Mouse (Mus musculus): ENCODE data around the gene Pde2a. TPM values are rescaled to one million over a fixed set of nuclear protein-coding genes. Genes with fewer than 3 reads are reported as not detected.

Pde2a gene
- total and polyA plus RNA-seq, 3 experiments, result 0.11 to 0.62 TPM; not detected in 1

GRCm38 (mm10) chr7:101465850-101466580 is 44.5 kb downstream of the Pde2a start:
- H3K27ac ChIP-seq (ENCODE audit: control insufficient read depth, low read depth, low read length), result no peak overlapping the region

GRCm38 (mm10) chr7:101466581-101467081 is 45.1 kb downstream of the Pde2a start:
- H3K36me3 ChIP-seq (ENCODE audit: control insufficient read depth in 1 of 2, insufficient read depth in 2 of 2, low read length in 2 of 2), result no peaks in the 10 kb centered on the region
- no peak overlapping the region for H3K9ac ChIP-seq (ENCODE audit: control insufficient read depth, low read depth, low read length, poor library complexity, severe bottlenecking)
- DNase-seq (ENCODE audit: low read depth, low spot score), result no peak
- H3K4me3 ChIP-seq (ENCODE audit: control insufficient read depth in 1 of 2, insufficient read depth in 1 of 2, low read depth in 2 of 2, low read length in 2 of 2), result no peak overlapping the region
- no peaks in the 10 kb centered on the region for H3K9me3 ChIP-seq (replicated peaks; ENCODE audit: insufficient read depth, low read length)
- no peak overlapping the region for H3K27ac ChIP-seq (ENCODE audit: control insufficient read depth, low read depth, low read length)
- peaks cover 0 to 3% of the 10 kb centered on the region in 2 experiments; a peak in 2 of 4 replicates for H3K27me3 ChIP-seq (ENCODE audit: control insufficient read depth in 1 of 2, insufficient read depth in 2 of 2, low read length in 2 of 2)
- H3K79me2 ChIP-seq (ENCODE audit: control insufficient read depth, insufficient read depth, low read length, poor library complexity), result no peaks in the 10 kb centered on the region
- no peak for TF ChIP-seq ZC3H11A (IDR thresholded peaks at IDR 0.05; ENCODE audit: low read depth, low read length)
- H3K4me1 ChIP-seq (ENCODE audit: control insufficient read depth in 1 of 2, insufficient read depth in 2 of 2, low read length in 2 of 2), result no peaks in the 10 kb centered on the region

More at GRCm38 (mm10) chr7:101465850-101466580, 44.5 kb downstream of the Pde2a start:
- Histone ChIP-seq H3K27me3 (ENCODE audit: control insufficient read depth in 1 of 2, insufficient read depth in 2 of 2, low read length in 2 of 2) (peaks cover 0 to 3% of the 10 kb centered on the region in 2 experiments; a peak in 2 of 4 replicates), H3K9me3 (replicated peaks; ENCODE audit: insufficient read depth, low read length) (no peaks in the 10 kb centered on the region), H3K4me3 (ENCODE audit: control insufficient read depth in 1 of 2, insufficient read depth in 1 of 2, low read depth in 2 of 2, low read length in 2 of 2) (no peak overlapping the region), H3K4me1 (ENCODE audit: control insufficient read depth in 1 of 2, insufficient read depth in 2 of 2, low read length in 2 of 2) (no peaks in the 10 kb centered on the region), H3K9ac (ENCODE audit: control insufficient read depth, low read depth, low read length, poor library complexity, severe bottlenecking) (no peak overlapping the region), H3K79me2 (ENCODE audit: control insufficient read depth, insufficient read depth, low read length, poor library complexity) (no peaks in the 10 kb centered on the region), H3K36me3 (ENCODE audit: control insufficient read depth in 1 of 2, insufficient read depth in 2 of 2, low read length in 2 of 2) (no peaks in the 10 kb centered on the region)
- no peak for DNase-seq (ENCODE audit: low read depth, low spot score)
- TF ChIP-seq ZKSCAN1 (IDR thresholded peaks at IDR 0.05; ENCODE audit: low read depth, low read length) (no peak), POLR2AphosphoS5 (IDR thresholded peaks at IDR 0.05; ENCODE audit: borderline replicate concordance, low read depth, low read length) (no peak), POLR2A (IDR thresholded peaks at IDR 0.05; ENCODE audit: control insufficient read depth in 1 of 2, insufficient read depth in 1 of 2, low read depth in 1 of 2, low read length in 2 of 2, poor library complexity in 1 of 2) (no peak)

GRCm38 (mm10) chr7:101471423-101471822 is 49.9 kb downstream of the Pde2a start:
- H3K9me3 ChIP-seq (replicated peaks; ENCODE audit: insufficient read depth, low read length), result no peaks in the 10 kb centered on the region
- DNase-seq (ENCODE audit: low read depth, low spot score), result no peak
- peaks cover 0 to 2% of the 10 kb centered on the region in 2 experiments; a peak in 2 of 4 replicates for H3K27me3 ChIP-seq (ENCODE audit: control insufficient read depth in 1 of 2, insufficient read depth in 2 of 2, low read length in 2 of 2)
- H3K9ac ChIP-seq (ENCODE audit: control insufficient read depth, low read depth, low read length, poor library complexity, severe bottlenecking), result no peak overlapping the region
- no peaks in the 10 kb centered on the region for H3K79me2 ChIP-seq (ENCODE audit: control insufficient read depth, insufficient read depth, low read length, poor library complexity)
- H3K4me1 ChIP-seq (ENCODE audit: control insufficient read depth in 1 of 2, insufficient read depth in 2 of 2, low read length in 2 of 2), result no peaks in the 10 kb centered on the region
- no peak overlapping the region for H3K4me3 ChIP-seq (ENCODE audit: control insufficient read depth in 1 of 2, insufficient read depth in 1 of 2, low read depth in 2 of 2, low read length in 2 of 2)
- H3K27ac ChIP-seq (ENCODE audit: control insufficient read depth, low read depth, low read length), result no peak overlapping the region
- TF ChIP-seq BHLHE40 (IDR thresholded peaks at IDR 0.05; ENCODE audit: borderline replicate concordance, low read depth, low read length) (no peak), GABPA (IDR thresholded peaks at IDR 0.05; ENCODE audit: low read depth, low read length) (no peak)
- H3K36me3 ChIP-seq (ENCODE audit: control insufficient read depth in 1 of 2, insufficient read depth in 2 of 2, low read length in 2 of 2), result no peaks in the 10 kb centered on the region

GRCm38 (mm10) chr7:101471968-101472480 is 50.5 kb downstream of the Pde2a start:
- no peak for DNase-seq (ENCODE audit: low read depth, low spot score)
- H3K79me2 ChIP-seq (ENCODE audit: control insufficient read depth, insufficient read depth, low read length, poor library complexity), result no peaks in the 10 kb centered on the region
- no peak overlapping the region for H3K4me3 ChIP-seq (ENCODE audit: control insufficient read depth in 1 of 2, insufficient read depth in 1 of 2, low read depth in 2 of 2, low read length in 2 of 2)
- H3K36me3 ChIP-seq (ENCODE audit: control insufficient read depth in 1 of 2, insufficient read depth in 2 of 2, low read length in 2 of 2), result no peaks in the 10 kb centered on the region
- no peak overlapping the region for H3K27ac ChIP-seq (ENCODE audit: control insufficient read depth, low read depth, low read length)
- H3K9ac ChIP-seq (ENCODE audit: control insufficient read depth, low read depth, low read length, poor library complexity, severe bottlenecking), result no peak overlapping the region
- H3K27me3 ChIP-seq (ENCODE audit: control insufficient read depth in 1 of 2, insufficient read depth in 2 of 2, low read length in 2 of 2), result peaks cover 0 to 2% of the 10 kb centered on the region in 2 experiments; a peak in 2 of 4 replicates
- no peaks in the 10 kb centered on the region for H3K4me1 ChIP-seq (ENCODE audit: control insufficient read depth in 1 of 2, insufficient read depth in 2 of 2, low read length in 2 of 2)
- no peaks in the 10 kb centered on the region for H3K9me3 ChIP-seq (replicated peaks; ENCODE audit: insufficient read depth, low read length)
- TF ChIP-seq POLR2A (IDR thresholded peaks at IDR 0.05; ENCODE audit: control insufficient read depth in 1 of 2, insufficient read depth in 1 of 2, low read depth in 1 of 2, low read length in 2 of 2, poor library complexity in 1 of 2) (no peak), HCFC1 (IDR thresholded peaks at IDR 0.05; ENCODE audit: low read depth, low read length) (no peak), USF2 (IDR thresholded peaks at IDR 0.05; ENCODE audit: borderline replicate concordance in 1 of 2, insufficient read depth in 1 of 2, low read depth in 1 of 2, low read length in 2 of 2) (no peak), GATA1 (IDR thresholded peaks at IDR 0.05; ENCODE audit: low read depth, low read length) (no peak), POLR2AphosphoS5 (IDR thresholded peaks at IDR 0.05; ENCODE audit: borderline replicate concordance, low read depth, low read length) (no peak), MAX (IDR thresholded peaks at IDR 0.05; ENCODE audit: low read length) (no peak), NELFE (IDR thresholded peaks at IDR 0.05; ENCODE audit: low read depth, low read length) (no peak), SMC3 (IDR thresholded peaks at IDR 0.05; ENCODE audit: low read depth, low read length) (no peak), CHD2 (IDR thresholded peaks at IDR 0.05; ENCODE audit: low read length) (no peak), ZMIZ1 (IDR thresholded peaks at IDR 0.05; ENCODE audit: low read depth, low read length) (no peak), RAD21 (IDR thresholded peaks at IDR 0.05; ENCODE audit: low read depth, low read length) (no peak), MAFK (IDR thresholded peaks at IDR 0.05; ENCODE audit: borderline replicate concordance, low read depth, low read length) (no peak), MXI1 (IDR thresholded peaks at IDR 0.05; ENCODE audit: low read depth, low read length) (no peak), ZKSCAN1 (IDR thresholded peaks at IDR 0.05; ENCODE audit: low read depth, low read length) (no peak), POLR2AphosphoS2 (IDR thresholded peaks at IDR 0.05; ENCODE audit: low read length) (no peak)

Measured in MEL (cell line).